Mouse (Mus musculus): Measurements from ENCODE around the gene Heatr5a. TPM values are rescaled to one million over a fixed set of nuclear protein-coding genes. Genes with fewer than 3 reads are reported as not detected.

Gene Heatr5a
- polyA plus RNA-seq, 1 experiment from 2014 or later, result 13.1 TPM

DNA sequence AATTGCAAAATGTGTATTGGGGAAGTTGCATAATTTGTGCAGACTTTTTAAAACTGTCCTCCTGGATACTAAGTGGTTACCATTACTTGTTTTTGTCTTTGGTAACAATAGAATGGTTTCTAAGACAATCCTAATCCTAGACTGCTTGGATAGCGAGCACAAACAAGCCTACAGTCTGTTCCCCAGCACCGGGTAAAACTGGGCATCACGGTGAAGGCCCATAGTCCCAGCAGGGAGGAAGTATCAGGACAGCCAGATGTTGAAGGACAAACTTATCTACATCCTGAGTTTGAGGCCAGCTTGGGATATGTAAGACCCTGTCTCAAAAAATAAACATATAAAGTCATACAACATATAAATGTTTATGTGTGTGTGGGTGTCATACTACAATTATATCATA lies 135.9 kb downstream of the Heatr5a start:
- Histone ChIP-seq H3K4me1 (no peaks in the 10 kb centered on the region), H3K27ac (no peak overlapping the region), H3K36me3 (no peaks in the 10 kb centered on the region), H3K9me3 (no peaks in the 10 kb centered on the region), H3K27me3 (no peaks in the 10 kb centered on the region), H3K9ac (no peak overlapping the region), H3K4me3 (no peak overlapping the region), H3K4me2 (replicated peaks) (no peak overlapping the region)
- 66% methylated on average over 3 of the region's 3 CpGs for WGBS
- ATAC-seq (ENCODE audit: insufficient number of reproducible peaks, insufficient read depth, low FRiP score, low TSS enrichment), result no peak

- Histone ChIP-seq H3K27me3 (no peaks in the 10 kb centered on the region), H3K9ac (no peak overlapping the region), H3K4me1 (peaks cover 10% of the 10 kb centered on the region; the same call in 1 of the 2 replicates), H3K9me3 (no peaks in the 10 kb centered on the region), H3K36me3 (no peaks in the 10 kb centered on the region), H3K27ac (no peak overlapping the region), H3K4me3 (no peak overlapping the region), H3K4me2 (replicated peaks) (no peak overlapping the region)
- ATAC-seq (ENCODE audit: insufficient number of reproducible peaks, insufficient read depth, low FRiP score, low TSS enrichment), result no peak
- WGBS, result 75% methylated on average over 13 of the region's 13 CpGs
These were observed 139.2 kb downstream of the Heatr5a start for GRCm38 (mm10) chr12:51831931-51832330.

DNA sequence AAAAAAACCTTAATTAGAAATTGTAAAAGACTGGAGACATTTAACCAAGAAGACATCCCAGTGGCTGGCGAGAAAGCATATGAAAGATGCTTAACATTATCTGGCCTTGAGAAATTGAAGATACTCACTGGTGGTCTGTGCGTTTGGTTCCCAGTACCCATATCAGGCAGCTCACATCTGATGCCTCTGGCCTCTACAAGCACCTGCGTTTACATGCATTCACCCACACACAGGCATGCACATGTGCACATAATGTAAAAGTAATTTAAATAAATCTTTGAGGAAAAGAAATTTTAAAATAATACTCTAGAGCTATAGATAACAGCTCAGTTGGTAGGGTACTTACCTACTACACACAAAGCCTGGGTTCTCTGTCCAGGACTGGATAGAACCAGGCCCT lies 139.8 kb downstream of the Heatr5a start:
- no peak overlapping the region for H3K4me3 ChIP-seq

GRCm38 (mm10) chr12:51830671-51831070 lies 140.4 kb downstream of the Heatr5a start:
- no peaks in the 10 kb centered on the region for H3K9me3 ChIP-seq
- peaks cover 10% of the 10 kb centered on the region; the same call in 1 of the 2 replicates for H3K4me1 ChIP-seq
- no peak overlapping the region for H3K27ac ChIP-seq
- peak overlapping the region; percentile 74 for H3K4me2 ChIP-seq (replicated peaks)
- no peaks in the 10 kb centered on the region for H3K27me3 ChIP-seq
- no peak overlapping the region for H3K9ac ChIP-seq
- WGBS, result 94% methylated on average over 1 of the region's 1 CpGs
- peaks cover 3% of the 10 kb centered on the region; the same call in 1 of the 2 replicates for H3K36me3 ChIP-seq
- no peak overlapping the region; the same call in 1 of the 2 replicates for H3K4me3 ChIP-seq
- no peak for ATAC-seq (ENCODE audit: insufficient number of reproducible peaks, insufficient read depth, low FRiP score, low TSS enrichment)

More for the DNA sequence above, 139.8 kb downstream of the Heatr5a start:
- no peaks in the 10 kb centered on the region for H3K27me3 ChIP-seq
- 92% methylated on average over 3 of the region's 3 CpGs for whole genome bisulfite sequencing
- no peak for ATAC-seq (ENCODE audit: insufficient number of reproducible peaks, insufficient read depth, low FRiP score, low TSS enrichment)
- no peaks in the 10 kb centered on the region for H3K9me3 ChIP-seq
- H3K36me3 ChIP-seq, result no peaks in the 10 kb centered on the region
- peaks cover 10% of the 10 kb centered on the region; the same call in 1 of the 2 replicates for H3K4me1 ChIP-seq
- no peak overlapping the region for H3K27ac ChIP-seq
- no peak overlapping the region for H3K4me2 ChIP-seq (replicated peaks)
- H3K9ac ChIP-seq, result no peak overlapping the region

- ATAC-seq (ENCODE audit: insufficient number of reproducible peaks, insufficient read depth, low FRiP score, low TSS enrichment), result no peak
- Histone ChIP-seq H3K27ac (peak overlapping the region; percentile 99), H3K4me1 (peaks cover 10% of the 10 kb centered on the region; the same call in 1 of the 2 replicates), H3K9ac (peak overlapping the region; percentile 99), H3K9me3 (no peaks in the 10 kb centered on the region), H3K4me3 (peak overlapping the region; percentile 95), H3K36me3 (peaks cover 6% of the 10 kb centered on the region; the same call in 1 of the 2 replicates), H3K4me2 (replicated peaks) (peak overlapping the region; percentile 74), H3K27me3 (no peaks in the 10 kb centered on the region)
- 2% methylated on average over 12 of the region's 12 CpGs for WGBS
These were observed 141.1 kb downstream of the Heatr5a start for GRCm38 (mm10) chr12:51830077-51830402.

- no peaks in the 10 kb centered on the region for H3K27me3 ChIP-seq
- peak within 1 kb of the TSS; percentile 99 for H3K27ac ChIP-seq
- peak within 1 kb of the TSS; percentile 74 for H3K4me2 ChIP-seq (replicated peaks)
- no peaks in the 10 kb centered on the region for H3K9me3 ChIP-seq
- peaks cover 12% of the 10 kb centered on the region; the same call in 1 of the 2 replicates for H3K36me3 ChIP-seq
- WGBS, result under 1% methylated on average over 87 of the region's 114 CpGs
- H3K9ac ChIP-seq, result peak within 1 kb of the TSS; percentile 99
- H3K4me1 ChIP-seq, result peaks cover 10% of the 10 kb centered on the region; the same call in 1 of the 2 replicates
- peak; percentile 93 for ATAC-seq (ENCODE audit: insufficient number of reproducible peaks, insufficient read depth, low FRiP score, low TSS enrichment)
- peak within 1 kb of the TSS; percentile 95 for H3K4me3 ChIP-seq
These were observed 141.6 kb downstream of the Heatr5a start, which contains the start of gene Hectd1 for GRCm38 (mm10) chr12:51829290-51830076. TSS of gene Hectd1 (minus strand) at chr12:51829536.

DNA sequence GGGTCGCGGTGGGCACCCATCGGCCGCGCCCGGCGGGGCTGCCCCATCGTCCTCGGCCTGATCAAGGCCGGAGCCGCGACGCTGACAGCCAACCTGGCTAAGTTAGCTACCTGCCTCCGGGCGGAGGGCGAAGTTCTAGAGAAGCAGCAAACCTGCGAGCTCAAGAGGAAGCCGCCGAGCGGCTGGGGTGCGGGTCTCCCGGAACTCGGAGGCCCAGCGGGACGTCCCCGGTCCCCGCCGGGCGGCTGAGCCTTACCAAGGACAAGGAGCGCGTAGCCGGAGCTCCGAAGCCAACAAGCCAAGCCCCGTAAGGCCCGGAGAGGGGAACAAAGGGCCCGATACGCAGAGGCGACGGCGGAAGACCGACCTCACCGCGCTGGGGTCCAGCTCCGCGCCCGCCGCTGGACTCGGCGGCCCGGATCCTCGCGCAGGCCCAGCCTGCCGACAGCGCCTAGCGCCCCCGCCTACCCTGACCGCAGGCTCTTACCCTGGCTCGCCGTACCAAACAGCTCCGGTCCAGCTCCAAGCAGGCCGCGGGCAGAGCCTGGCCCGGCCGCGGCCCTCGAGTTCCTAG lies 142.3 kb downstream of the Heatr5a start:
- Histone ChIP-seq H3K9me3 (no peaks in the 10 kb centered on the region), H3K36me3 (peaks cover 15% of the 10 kb centered on the region), H3K4me3 (peak overlapping the region; percentile 95), H3K27me3 (no peaks in the 10 kb centered on the region), H3K27ac (peak overlapping the region; percentile 99), H3K9ac (peak overlapping the region; percentile 99), H3K4me1 (peaks cover 10% of the 10 kb centered on the region; the same call in 1 of the 2 replicates), H3K4me2 (replicated peaks) (peak overlapping the region; percentile 74)
- peak; percentile 11; the same call in 1 of the 2 replicates for ATAC-seq (ENCODE audit: insufficient number of reproducible peaks, insufficient read depth, low FRiP score, low TSS enrichment)
- under 1% methylated on average over 66 of the region's 66 CpGs for WGBS

DNA sequence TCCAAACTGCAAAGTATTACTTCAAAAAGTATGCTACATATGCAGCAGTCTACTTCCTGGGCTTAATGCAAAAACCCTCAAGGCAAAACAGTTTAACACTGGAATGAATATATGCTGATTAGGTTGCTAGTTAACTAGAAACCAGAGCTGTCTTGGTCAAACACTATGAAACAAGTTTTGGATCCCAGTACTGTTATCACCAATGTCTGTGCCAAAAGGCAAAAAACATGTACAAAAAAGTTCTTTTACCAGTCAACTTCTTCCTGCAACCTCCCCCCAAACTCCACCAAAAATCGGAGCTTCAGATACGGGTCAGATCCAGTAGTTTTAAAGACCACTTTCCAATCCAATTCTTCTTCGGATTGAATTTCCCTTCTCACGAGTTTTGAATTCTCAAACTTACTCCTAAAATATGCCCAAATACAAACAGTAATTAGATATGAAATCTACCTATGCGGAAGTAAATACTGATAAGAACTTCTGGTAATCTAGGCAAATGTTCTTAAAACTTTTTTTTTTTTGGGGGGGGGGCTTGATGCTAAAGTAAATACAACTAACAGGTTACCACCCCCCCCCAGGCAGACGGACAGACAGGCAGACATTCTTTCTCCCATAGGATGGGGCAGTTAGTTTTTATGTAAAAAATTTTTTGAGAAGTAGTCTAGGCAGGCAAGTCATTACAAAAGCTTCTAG lies 143.0 kb downstream of the Heatr5a start:
- peak overlapping the region; percentile 99 for H3K27ac ChIP-seq

More for the DNA sequence above, 143.0 kb downstream of the Heatr5a start:
- Histone ChIP-seq H3K4me2 (replicated peaks) (peak overlapping the region; percentile 74), H3K36me3 (peaks cover 15% of the 10 kb centered on the region), H3K4me3 (peak overlapping the region; percentile 95), H3K27me3 (no peaks in the 10 kb centered on the region), H3K9me3 (no peaks in the 10 kb centered on the region), H3K9ac (peak overlapping the region; percentile 99), H3K4me1 (peaks cover 10% of the 10 kb centered on the region; the same call in 1 of the 2 replicates)
- 19% methylated on average over 6 of the region's 6 CpGs for WGBS
- no peak for ATAC-seq (ENCODE audit: insufficient number of reproducible peaks, insufficient read depth, low FRiP score, low TSS enrichment)

Other genes starting within 250 kb of the Heatr5a start
- 43.1 and 44.6 TPM in 2 replicates for gene Hectd1, start 141.8 kb downstream of the Heatr5a start, polyA plus RNA-seq (2016; fragmentation: Nextera tagmentation; extraction: Ambion mirVana)
- gene Dtd2, start 35.2 kb upstream of the Heatr5a start, polyA plus RNA-seq (2016; fragmentation: Nextera tagmentation; extraction: Ambion mirVana), result 21.1 and 22.1 TPM in 2 replicates
- not detected in 2 replicates for gene Gpr33, start 56.7 kb upstream of the Heatr5a start, polyA plus RNA-seq (2016; fragmentation: Nextera tagmentation; extraction: Ambion mirVana)
- gene Nubpl, start 126.4 kb upstream of the Heatr5a start, polyA plus RNA-seq (2016; fragmentation: Nextera tagmentation; extraction: Ambion mirVana), result 14.7 and 15.6 TPM in 2 replicates